Mouse (Mus musculus) midbrain, embryonic 16.5 days (tissue): Measurements from ENCODE around the gene Ifnar1. TPM values are rescaled to one million over a fixed set of nuclear protein-coding genes. Genes with fewer than 3 reads are reported as not detected.

Experiments used
- ATAC-seq: fragments of 200-750 bp; cut with Nextera tagmentation; 2 replicates; pipeline ENCODE4 v1.8.0; 2017; ENCODE audit warnings: moderate TSS enrichment
- H3K27ac ChIP-seq: fragments of 300-500 bp; sonication (generic); 2 replicates; pipeline ENCODE4 v1.5.1; 2014; ENCODE audit warnings: mild to moderate bottlenecking, low read length, mixed read lengths
- H3K27me3 ChIP-seq: fragments of 300-500 bp; sonication (generic); 2 replicates; pipeline ENCODE4 v1.6.1; 2014; ENCODE audit warnings: low read depth, low read length, mixed read lengths; ENCODE audit not compliant: control insufficient read depth, insufficient read depth
- H3K36me3 ChIP-seq: fragments of 300-500 bp; sonication (generic); 2 replicates; pipeline ENCODE4 v1.6.1; 2014; ENCODE audit warnings: mild to moderate bottlenecking, low read length, moderate library complexity, mixed read lengths; ENCODE audit not compliant: control insufficient read depth, insufficient read depth
- H3K4me1 ChIP-seq: fragments of 300-500 bp; sonication (generic); 2 replicates; pipeline ENCODE4 v1.6.1; 2014; ENCODE audit warnings: mild to moderate bottlenecking, low read length, mixed read lengths; ENCODE audit not compliant: control insufficient read depth, insufficient read depth
- H3K4me2 ChIP-seq: fragments of 300-500 bp; sonication (generic); 2 replicates; pipeline ENCODE4 v1.6.1; 2014; ENCODE audit warnings: mild to moderate bottlenecking, low read length, mixed read lengths
- H3K4me3 ChIP-seq: fragments of 300-500 bp; sonication (generic); 2 replicates; pipeline ENCODE4 v1.5.1; 2014; ENCODE audit warnings: low read depth, mild to moderate bottlenecking, low read length, moderate library complexity, mixed read lengths
- H3K9ac ChIP-seq: fragments of 300-500 bp; sonication (generic); 2 replicates; pipeline ENCODE4 v1.6.1; 2014; ENCODE audit warnings: low read depth, low read length, mixed read lengths
- H3K9me3 ChIP-seq: fragments of 300-500 bp; sonication (generic); replicated peaks from 2 replicates; pipeline ENCODE4 v1.6.1; 2014; ENCODE audit warnings: mild to moderate bottlenecking, low read length, mixed read lengths; ENCODE audit not compliant: control insufficient read depth, poor library complexity, severe bottlenecking
- WGBS: fragments of 180-500 bp; shearing (Covaris S2); extraction: QIAGEN DNeasy Blood & Tissue Kit; methylation state at CpG from one replicate; pipeline ENCODE4 v1.1.7; 2014; 5-methylcytosine and 5-hydroxymethylcytosine counted together
- microRNA-seq: library from miRNA; unstranded; fragments of <30 nt; microRNA quantifications from one replicate; pipeline ENCODE4, GENCODE M21; 2017
- polyA plus RNA-seq: library from polyadenylated mRNA; unstranded; fragments of >200 nt; fragmentation: Nextera tagmentation; extraction: Ambion mirVana; gene quantifications from 2 replicates; pipeline ENCODE4 v1.2.1, GENCODE M21; 2015

Gene Ifnar1
- polyA plus RNA-seq, 1 experiment from 2014 or later: 48.0 TPM

DNA sequence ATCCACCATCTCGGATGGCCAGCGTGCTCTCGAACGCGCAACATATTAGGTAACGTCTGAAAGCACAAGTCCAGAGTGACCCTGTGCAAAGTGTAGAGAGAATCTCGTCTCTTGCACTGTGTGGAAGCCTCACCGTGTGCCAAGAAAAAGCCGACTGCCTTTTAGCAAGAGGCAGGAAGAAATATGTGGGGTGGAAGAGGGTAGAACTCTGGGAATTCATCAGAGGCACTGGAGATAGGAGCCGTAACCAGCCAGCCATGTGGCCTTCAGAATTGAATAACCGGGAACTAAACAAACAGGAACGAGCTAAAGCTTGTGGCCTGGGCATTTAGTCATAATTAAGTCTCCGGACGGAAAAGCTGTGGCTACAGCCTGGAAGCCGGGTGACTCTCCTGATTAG is 71.6 kb downstream of the Ifnar1 start:
- H3K27me3 ChIP-seq: no peaks in the 10 kb centered on the region
- no peak overlapping the region for H3K4me2 ChIP-seq
- 86% methylated on average over 15 of the region's 15 CpGs for WGBS
- no peaks in the 10 kb centered on the region; the same call in 1 of the 2 replicates for H3K36me3 ChIP-seq
- no peaks in the 10 kb centered on the region for H3K9me3 ChIP-seq
- no peak overlapping the region for H3K27ac ChIP-seq
- no peak overlapping the region for H3K9ac ChIP-seq
- no peak overlapping the region for H3K4me3 ChIP-seq
- no peak for ATAC-seq
- no peaks in the 10 kb centered on the region for H3K4me1 ChIP-seq

Small RNA genes lying within 50 kb of the gene (microRNA-seq; reads per million reads assigned to microRNA genes)
- gene Mir6367: not detected

Other genes starting within 250 kb of the Ifnar1 start
- gene Olig1, start 215.5 kb upstream of the Ifnar1 start, polyA plus RNA-seq: 94.2 and 131 TPM in 2 replicates
- 35.4 and 38.7 TPM in 2 replicates for gene Ifnar2, start 112.5 kb upstream of the Ifnar1 start, polyA plus RNA-seq
- not detected in 2 replicates for gene Gm21970, start 93.5 kb upstream of the Ifnar1 start, polyA plus RNA-seq
- gene Il10rb, start 79.1 kb upstream of the Ifnar1 start, polyA plus RNA-seq: 10.4 and 11.1 TPM in 2 replicates
- 104 and 125 TPM in 2 replicates for gene Ifngr2, start 61.8 kb downstream of the Ifnar1 start, polyA plus RNA-seq
- gene Tmem50b, start 112.6 kb downstream of the Ifnar1 start, polyA plus RNA-seq: 95.1 and 106 TPM in 2 replicates
- gene Dnajc28, start 133.8 kb downstream of the Ifnar1 start, polyA plus RNA-seq: 6.9 and 7.3 TPM in 2 replicates
- gene Gart, start 161.7 kb downstream of the Ifnar1 start, polyA plus RNA-seq: 55.2 and 62.5 TPM in 2 replicates
- 98.4 and 115 TPM in 2 replicates for gene Son, start 162.3 kb downstream of the Ifnar1 start, polyA plus RNA-seq
- 19.2 and 20.4 TPM in 2 replicates for gene Donson, start 203.5 kb downstream of the Ifnar1 start, polyA plus RNA-seq
- 114 and 121 TPM in 2 replicates for gene Cryzl1, start 243.7 kb downstream of the Ifnar1 start, polyA plus RNA-seq
- 60.7 and 63.5 TPM in 2 replicates for gene Itsn1, start 244.0 kb downstream of the Ifnar1 start, polyA plus RNA-seq